Mouse (Mus musculus) bone marrow macrophage, adult 2 months (primary cell): Measurements from ENCODE around the gene Plcb2. TPM values are rescaled to one million over a fixed set of nuclear protein-coding genes. Genes with fewer than 3 reads are reported as not detected.

Source experiments
- H3K27ac ChIP-seq: 2 replicates; pipeline ENCODE4 v1.5.1; 2012; ENCODE audit warnings: low read depth, low read length; ENCODE audit not compliant: insufficient read depth
- H3K4me1 ChIP-seq: 2 replicates; pipeline ENCODE4 v1.6.1; 2012; ENCODE audit warnings: low read length; ENCODE audit not compliant: control insufficient read depth, insufficient read depth
- H3K4me3 ChIP-seq: 2 replicates; pipeline ENCODE4 v1.5.1; 2012; ENCODE audit warnings: mild to moderate bottlenecking, low read length, moderate library complexity; ENCODE audit not compliant: insufficient read depth
- CTCF ChIP-seq: IDR thresholded peaks from 2 replicates; pipeline ENCODE4 v1.5.1; 2012; ENCODE audit warnings: low read depth, mild to moderate bottlenecking, low read length, moderate library complexity
- POLR2A ChIP-seq: IDR thresholded peaks from 2 replicates; pipeline ENCODE4 v1.6.1; 2012; ENCODE audit warnings: mild to moderate bottlenecking, low read depth, low read length, borderline replicate concordance
- polyA plus RNA-seq: library from polyadenylated mRNA; stranded (reverse); fragments of >200 nt; gene quantifications from 2 replicates; pipeline ENCODE4 v1.2.4, GENCODE M21; 2012; ENCODE audit not compliant: missing spikeins, insufficient read depth, insufficient read length

The Plcb2 gene
- polyA plus RNA-seq, 1 experiment: 53.8 TPM

GRCm38 (mm10) chr2:118702883-118703761 is 25.1 kb downstream of the Plcb2 start:
- peak overlapping the region; percentile 40 for H3K4me3 ChIP-seq
- TF ChIP-seq CTCF (no peak), POLR2A (no peak)
- no peaks in the 10 kb centered on the region for H3K4me1 ChIP-seq
- no peak overlapping the region for H3K27ac ChIP-seq

- TF ChIP-seq POLR2A: no peak
- TF ChIP-seq CTCF: no peak
- no peaks in the 10 kb centered on the region for H3K4me1 ChIP-seq
- H3K27ac ChIP-seq: no peak overlapping the region
- peak overlapping the region; percentile 40 for H3K4me3 ChIP-seq
These were observed 26.0 kb downstream of the Plcb2 start for GRCm38 (mm10) chr2:118701971-118702882.

- H3K4me3 ChIP-seq: no peak overlapping the region
- H3K27ac ChIP-seq: no peak overlapping the region
- H3K4me1 ChIP-seq: peaks cover 4% of the 10 kb centered on the region; the same call in 1 of the 2 replicates
- TF ChIP-seq POLR2A: no peak
- no peak for TF ChIP-seq CTCF
These were observed 27.1 kb downstream of the Plcb2 start for GRCm38 (mm10) chr2:118701161-118701560.

- peak overlapping the region; percentile 21; the same call in 1 of the 2 replicates for H3K4me3 ChIP-seq
- TF ChIP-seq POLR2A: no peak
- TF ChIP-seq CTCF: peak; percentile 84
These were observed 27.8 kb downstream of the Plcb2 start for GRCm38 (mm10) chr2:118700179-118701062.

GRCm38 (mm10) chr2:118697955-118698354 is 30.3 kb downstream of the Plcb2 start:
- H3K4me3 ChIP-seq: no peak overlapping the region
- H3K27ac ChIP-seq: no peak overlapping the region
- no peak for TF ChIP-seq CTCF
- no peak for TF ChIP-seq POLR2A
- peaks cover 4% of the 10 kb centered on the region; the same call in 1 of the 2 replicates for H3K4me1 ChIP-seq

More at GRCm38 (mm10) chr2:118700179-118701062, 27.8 kb downstream of the Plcb2 start:
- Histone ChIP-seq H3K27ac (no peak overlapping the region), H3K4me1 (peaks cover 4% of the 10 kb centered on the region; the same call in 1 of the 2 replicates)

GRCm38 (mm10) chr2:118697311-118697877 is 30.8 kb downstream of the Plcb2 start:
- Histone ChIP-seq H3K4me1 (peaks cover 4% of the 10 kb centered on the region; the same call in 1 of the 2 replicates), H3K27ac (no peak overlapping the region), H3K4me3 (no peak overlapping the region)
- TF ChIP-seq POLR2A: no peak
- no peak for TF ChIP-seq CTCF

- H3K27ac ChIP-seq: no peak overlapping the region
- TF ChIP-seq CTCF (no peak), POLR2A (no peak)
- peaks cover 4% of the 10 kb centered on the region; the same call in 1 of the 2 replicates for H3K4me1 ChIP-seq
- H3K4me3 ChIP-seq: no peak overlapping the region
These were observed 31.6 kb downstream of the Plcb2 start for GRCm38 (mm10) chr2:118696451-118697308.

GRCm38 (mm10) chr2:118695677-118696232 is 32.5 kb downstream of the Plcb2 start:
- no peak overlapping the region for H3K4me3 ChIP-seq
- TF ChIP-seq POLR2A (no peak), CTCF (peak; percentile 64)
- H3K4me1 ChIP-seq: peaks cover 4% of the 10 kb centered on the region; the same call in 1 of the 2 replicates
- no peak overlapping the region for H3K27ac ChIP-seq
